Mouse (Mus musculus) lung, postnatal 0 days (tissue): Measurements from ENCODE around the gene Kcnip4.

Experiments used
- CTCF ChIP-seq: IDR thresholded peaks from 2 replicates; pipeline ENCODE4 v1.5.1; 2016; ENCODE audit warnings: antibody characterized with exemption, mild to moderate bottlenecking
- EP300 ChIP-seq: IDR thresholded peaks from 2 replicates; pipeline ENCODE4 v1.6.1; 2016; ENCODE audit warnings: antibody characterized with exemption, mild to moderate bottlenecking, control low read depth

GRCm38 (mm10) chr5:48483112-48483511, 1041.6 kb downstream of the Kcnip4 start:
- TF ChIP-seq CTCF (no peak), EP300 (no peak)
